Mouse (Mus musculus) liver, adult 2 months (tissue): Measurements from ENCODE around the gene Rere.

ENCODE experiments used
- CTCF ChIP-seq: fragments of 200-500 bp; IDR thresholded peaks from 2 replicates; pipeline ENCODE4 v1.5.1; 2011; ENCODE audit warnings: low read depth, low read length, control low read depth
- POLR2A ChIP-seq: fragments of 200-500 bp; IDR thresholded peaks from 2 replicates; pipeline ENCODE4 v1.6.1; 2011; ENCODE audit warnings: low read length, control low read depth; ENCODE audit not compliant: insufficient read depth; ENCODE audit errors: extremely low read depth

- TF ChIP-seq CTCF (no peak), POLR2A (no peak)
Observed at GRCm38 (mm10) chr4:150393607-150394006, 112.2 kb downstream of the Rere start.
